In the genomic region with DNA sequence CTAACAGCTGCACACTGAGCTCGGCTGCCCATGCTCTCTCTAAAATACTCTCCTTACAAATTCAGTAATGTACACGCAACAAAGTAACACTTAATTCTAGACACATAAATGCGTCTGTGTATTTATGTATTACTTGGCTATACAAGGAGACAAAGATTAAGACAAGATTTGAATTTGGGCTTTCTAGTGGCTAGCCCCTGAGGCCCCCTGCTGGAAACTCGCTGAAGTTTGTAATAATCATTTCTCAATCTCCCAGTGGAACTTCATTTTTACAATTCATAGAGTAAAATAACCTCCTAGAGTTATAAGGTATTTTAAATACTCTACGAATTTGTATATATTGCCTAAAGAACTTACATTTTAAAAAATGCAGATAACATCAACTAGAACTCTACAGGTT, we compare ENCODE assay signal across 18 mouse cellular contexts. TPM values are rescaled to one million over a fixed set of nuclear protein-coding genes. Genes with fewer than 3 reads are reported as not detected.
DNase-seq lines count a peak whose midpoint lies in the region; ATAC-seq and TF ChIP-seq lines count a peak whose summit lies in the region.
"Had no signal": no experiment of that assay in that cellular context is flagged by ENCODE, and none has a peak within 500 bp of the region (broad histone marks: within the 10 kb centered on the region; RNA-seq: fewer than 3 reads in every experiment).

No protein-coding gene starts in this region.

- no peak for ATAC-seq in embryonic facial prominence, embryonic 11.5 days (replicated peaks; ENCODE audit: insufficient number of reproducible peaks, low FRiP score, low TSS enrichment, low read depth)
- ATAC-seq: forebrain, embryonic 14.5 days had no signal

- H3K4me3 ChIP-seq in embryonic facial prominence, embryonic 11.5 days (ENCODE audit: low read depth, low read length): no peak overlapping the region
- H3K4me3 ChIP-seq in embryonic facial prominence, embryonic 10.5 days: no peak overlapping the region
- no peak overlapping the region for H3K4me3 ChIP-seq in left cerebral cortex, adult 2 months
- H3K4me3 ChIP-seq: embryonic facial prominence, embryonic 13.5 days; myocyte had no signal

- H3K27ac ChIP-seq in embryonic facial prominence, embryonic 11.5 days (replicated peaks; ENCODE audit: low read depth, low read length): no peak overlapping the region
- no peak overlapping the region for H3K27ac ChIP-seq in embryonic facial prominence, embryonic 10.5 days (replicated peaks)
- no peak overlapping the region for H3K27ac ChIP-seq in left cerebral cortex, adult 2 months
- H3K27ac ChIP-seq: embryonic facial prominence, embryonic 13.5 days; macrophage had no signal

- peak; percentile 67 for TF ChIP-seq CTCF in left cerebral cortex, adult 2 months (IDR thresholded peaks at IDR 0.05)

- WGBS in embryonic facial prominence, embryonic 11.5 days: 65% methylated on average over 5 of the region's 5 CpGs
- 66% methylated on average over 5 of the region's 5 CpGs for WGBS in embryonic facial prominence, embryonic 10.5 days

- H3K4me1 ChIP-seq in embryonic facial prominence, embryonic 11.5 days (ENCODE audit: control insufficient read depth, insufficient read depth, low read length): no peaks in the 10 kb centered on the region
- H3K4me1 ChIP-seq in embryonic facial prominence, embryonic 10.5 days: no peaks in the 10 kb centered on the region
- H3K4me1 ChIP-seq: embryonic facial prominence, embryonic 13.5 days had no signal

- no peak overlapping the region for H3K9ac ChIP-seq in embryonic facial prominence, embryonic 11.5 days (replicated peaks; ENCODE audit: low read length)
- H3K9ac ChIP-seq: embryonic facial prominence, embryonic 13.5 days had no signal

- intact Hi-C loops in left cerebral cortex, adult 2 months (cut with DNase I): no loop called here
- intact Hi-C loops in left cerebral cortex, postnatal 4 days (cut with DNase I): no loop called here

- H3K9me3 ChIP-seq in embryonic facial prominence, embryonic 11.5 days (replicated peaks; ENCODE audit: control insufficient read depth, low read length): no peaks in the 10 kb centered on the region
- no peaks in the 10 kb centered on the region for H3K9me3 ChIP-seq in embryonic facial prominence, embryonic 10.5 days
- H3K9me3 ChIP-seq: embryonic facial prominence, embryonic 13.5 days had no signal

- DNase-seq in embryonic facial prominence, embryonic 11.5 days (ENCODE audit: low spot score): peak; percentile 36
- no peak for DNase-seq in embryonic facial prominence, embryonic 10.5 days (ENCODE audit: low spot score)
- DNase-seq in left cerebral cortex, adult 2 months (ENCODE audit: extremely low spot score in 1 of 2, low spot score in 2 of 2): no peak
- no peak for DNase-seq in left cerebral cortex, postnatal 4 days
- peak; percentile 28 for DNase-seq in thymus, postnatal 4 days
- DNase-seq in thymus, postnatal 0 days (ENCODE audit: low spot score): no peak
- no peak for DNase-seq in testis, postnatal 14 days (ENCODE audit: low spot score)
- DNase-seq in spleen, postnatal 10 days (ENCODE audit: low spot score in 2 of 2): no peak
- DNase-seq: cerebellum, adult 11-12 months; spleen, adult 18-20 months; thymus, adult 18-20 months had no signal

- no peak overlapping the region for H3K4me2 ChIP-seq in embryonic facial prominence, embryonic 11.5 days (ENCODE audit: low read depth, low read length)
- H3K4me2 ChIP-seq: embryonic facial prominence, embryonic 13.5 days had no signal

- H3K36me3 ChIP-seq in embryonic facial prominence, embryonic 11.5 days (replicated peaks; ENCODE audit: control insufficient read depth, insufficient read depth, low read depth, low read length): no peaks in the 10 kb centered on the region
- no peaks in the 10 kb centered on the region for H3K36me3 ChIP-seq in embryonic facial prominence, embryonic 10.5 days (replicated peaks)
- H3K36me3 ChIP-seq: embryonic facial prominence, embryonic 13.5 days had no signal

- no peaks in the 10 kb centered on the region for H3K27me3 ChIP-seq in embryonic facial prominence, embryonic 11.5 days (ENCODE audit: control insufficient read depth, insufficient read depth, low read length)
- H3K27me3 ChIP-seq in embryonic facial prominence, embryonic 10.5 days (replicated peaks; ENCODE audit: low read depth, poor library complexity, severe bottlenecking): no peaks in the 10 kb centered on the region
- H3K27me3 ChIP-seq: embryonic facial prominence, embryonic 13.5 days had no signal

RNA-seq across cellular contexts. Expression of a gene that starts 0.7 kb away (rescaled TPM):
- 0.75 and 1.0 TPM in 2 replicates for polyA plus RNA-seq in embryonic facial prominence, embryonic 11.5 days (2014; fragmentation: Nextera tagmentation; extraction: Ambion mirVana)
- polyA plus RNA-seq in embryonic facial prominence, embryonic 10.5 days (2016; fragmentation: Nextera tagmentation; extraction: Ambion mirVana): 0.02 TPM in 1 of 2 replicates, not detected in the other
- under 1 TPM; 0.07 to 0.16 TPM for total RNA-seq in left cerebral cortex, adult 2 months (2021)
- total RNA-seq in left cerebral cortex, postnatal 4 days (2021): under 1 TPM; 0.44 to 0.66 TPM
- polyA plus RNA-seq in thymus, postnatal 0 days (2015; fragmentation: Nextera tagmentation; extraction: Ambion mirVana): 0.08 and 0.12 TPM in 2 replicates
- polyA plus RNA-seq: forebrain, embryonic 14.5 days; intestine, embryonic 14.5 days; macrophage had no signal

RNA-seq across cellular contexts. Expression of a gene that starts 18.8 kb away (rescaled TPM):
- polyA plus RNA-seq in embryonic facial prominence, embryonic 11.5 days (2014; fragmentation: Nextera tagmentation; extraction: Ambion mirVana): 13.3 and 14.5 TPM in 2 replicates
- 14.0 and 15.6 TPM in 2 replicates for polyA plus RNA-seq in embryonic facial prominence, embryonic 10.5 days (2016; fragmentation: Nextera tagmentation; extraction: Ambion mirVana)
- 10 to 100 TPM; 57.0 to 63.4 TPM for total RNA-seq in left cerebral cortex, adult 2 months (2021)
- 10 to 100 TPM; 55.5 to 58.4 TPM for total RNA-seq in left cerebral cortex, postnatal 4 days (2021)
- polyA plus RNA-seq in thymus, postnatal 0 days (2015; fragmentation: Nextera tagmentation; extraction: Ambion mirVana): 26.1 and 30.2 TPM in 2 replicates

RNA-seq across cellular contexts. Expression of a gene that starts 19.6 kb away (rescaled TPM):
- polyA plus RNA-seq in embryonic facial prominence, embryonic 11.5 days (2014; fragmentation: Nextera tagmentation; extraction: Ambion mirVana): not detected in 2 replicates
- not detected in 2 replicates for polyA plus RNA-seq in embryonic facial prominence, embryonic 10.5 days (2016; fragmentation: Nextera tagmentation; extraction: Ambion mirVana)
- total RNA-seq in left cerebral cortex, adult 2 months (2021): not detected
- 1 to 10 TPM in 1 of 2 experiments, not detected in 1; 1.6 TPM for total RNA-seq in left cerebral cortex, postnatal 4 days (2021)
- polyA plus RNA-seq in thymus, postnatal 0 days (2015; fragmentation: Nextera tagmentation; extraction: Ambion mirVana): not detected in 2 replicates
- total RNA-seq: adrenal gland, postnatal 4 days; heart, postnatal 25 days had no signal
- polyA plus RNA-seq: embryonic facial prominence, embryonic 13.5 days; forebrain, embryonic 14.5 days; intestine, embryonic 14.5 days; macrophage; myocyte had no signal

Comparison
In these comparisons a context has a peak if more than half of its experiments do, and no peak if none do; other contexts are left out.
1. DNase-seq: peak in embryonic facial prominence, embryonic 11.5 days (single experiment) and thymus, postnatal 4 days (single experiment); none in embryonic facial prominence, embryonic 10.5 days (single experiment), left cerebral cortex, adult 2 months (0 of 2), left cerebral cortex, postnatal 4 days (single experiment), thymus, postnatal 0 days (single experiment), testis, postnatal 14 days (single experiment) and spleen, postnatal 10 days (0 of 2).